Mouse (Mus musculus): ENCODE data around the gene Tarm1. TPM values are rescaled to one million over a fixed set of nuclear protein-coding genes. Genes with fewer than 3 reads are reported as not detected.

The Tarm1 gene
- total RNA-seq (2022), result not detected

GRCm38 (mm10) chr7:3502439-3502838, at the start of gene Tarm1:
TSS of gene Tarm1 (minus strand) at chr7:3502624.
- DNase-seq (ENCODE audit: low spot score in 2 of 2), result no peak

GRCm38 (mm10) chr7:3505913-3506312, 3.5 kb upstream of the Tarm1 start:
- no peak for DNase-seq (ENCODE audit: low spot score in 2 of 2)

GRCm38 (mm10) chr7:3500406-3500805, 2.0 kb downstream of the Tarm1 start:
- DNase-seq (ENCODE audit: low spot score in 2 of 2), result no peak

- no peak for DNase-seq (ENCODE audit: low spot score in 2 of 2)
These were observed 20.3 kb downstream of the Tarm1 start for GRCm38 (mm10) chr7:3481948-3482608.

GRCm38 (mm10) chr7:3476728-3477127, 25.7 kb downstream of the Tarm1 start:
- DNase-seq (ENCODE audit: low spot score in 2 of 2), result no peak

- no peak for DNase-seq (ENCODE audit: low spot score in 2 of 2)
These were observed 27.9 kb downstream of the Tarm1 start for GRCm38 (mm10) chr7:3474291-3475080.

- DNase-seq (ENCODE audit: low spot score in 2 of 2), result no peak
These were observed 29.6 kb downstream of the Tarm1 start for GRCm38 (mm10) chr7:3472774-3473173.

- no peak for DNase-seq (ENCODE audit: low spot score in 2 of 2)
These were observed 33.8 kb downstream of the Tarm1 start for GRCm38 (mm10) chr7:3468614-3469013.

- no peak for DNase-seq (ENCODE audit: low spot score in 2 of 2)
These were observed 39.1 kb downstream of the Tarm1 start for GRCm38 (mm10) chr7:3463306-3463705.

GRCm38 (mm10) chr7:3460261-3460660, 42.2 kb downstream of the Tarm1 start:
- no peak for DNase-seq (ENCODE audit: low spot score in 2 of 2)

GRCm38 (mm10) chr7:3457841-3458217, 44.6 kb downstream of the Tarm1 start:
- no peak for DNase-seq (ENCODE audit: low spot score in 2 of 2)

GRCm38 (mm10) chr7:3457111-3457840, 45.1 kb downstream of the Tarm1 start:
- DNase-seq (ENCODE audit: low spot score in 2 of 2), result no peak

GRCm38 (mm10) chr7:3453486-3454183, 48.8 kb downstream of the Tarm1 start:
- no peak for DNase-seq (ENCODE audit: low spot score in 2 of 2)

GRCm38 (mm10) chr7:3452821-3453485, 49.5 kb downstream of the Tarm1 start:
- DNase-seq (ENCODE audit: low spot score in 2 of 2), result no peak

GRCm38 (mm10) chr7:3451161-3451560, 51.3 kb downstream of the Tarm1 start:
- DNase-seq (ENCODE audit: low spot score in 2 of 2), result no peak

GRCm38 (mm10) chr7:3450671-3451070, 51.8 kb downstream of the Tarm1 start:
- DNase-seq (ENCODE audit: low spot score in 2 of 2), result no peak

GRCm38 (mm10) chr7:3448737-3449454, 53.5 kb downstream of the Tarm1 start:
- DNase-seq (ENCODE audit: low spot score in 2 of 2), result peak; percentile 41 to 42

GRCm38 (mm10) chr7:3447026-3447425, 55.4 kb downstream of the Tarm1 start:
- no peak for DNase-seq (ENCODE audit: low spot score in 2 of 2)

- DNase-seq (ENCODE audit: low spot score in 2 of 2), result no peak
These were observed 55.8 kb downstream of the Tarm1 start for GRCm38 (mm10) chr7:3446584-3446983.

GRCm38 (mm10) chr7:3444678-3445077, 57.7 kb downstream of the Tarm1 start:
- no peak for DNase-seq (ENCODE audit: low spot score in 2 of 2)
